Comparison of ENCODE assay signal across 26 mouse cellular contexts in the genomic region with DNA sequence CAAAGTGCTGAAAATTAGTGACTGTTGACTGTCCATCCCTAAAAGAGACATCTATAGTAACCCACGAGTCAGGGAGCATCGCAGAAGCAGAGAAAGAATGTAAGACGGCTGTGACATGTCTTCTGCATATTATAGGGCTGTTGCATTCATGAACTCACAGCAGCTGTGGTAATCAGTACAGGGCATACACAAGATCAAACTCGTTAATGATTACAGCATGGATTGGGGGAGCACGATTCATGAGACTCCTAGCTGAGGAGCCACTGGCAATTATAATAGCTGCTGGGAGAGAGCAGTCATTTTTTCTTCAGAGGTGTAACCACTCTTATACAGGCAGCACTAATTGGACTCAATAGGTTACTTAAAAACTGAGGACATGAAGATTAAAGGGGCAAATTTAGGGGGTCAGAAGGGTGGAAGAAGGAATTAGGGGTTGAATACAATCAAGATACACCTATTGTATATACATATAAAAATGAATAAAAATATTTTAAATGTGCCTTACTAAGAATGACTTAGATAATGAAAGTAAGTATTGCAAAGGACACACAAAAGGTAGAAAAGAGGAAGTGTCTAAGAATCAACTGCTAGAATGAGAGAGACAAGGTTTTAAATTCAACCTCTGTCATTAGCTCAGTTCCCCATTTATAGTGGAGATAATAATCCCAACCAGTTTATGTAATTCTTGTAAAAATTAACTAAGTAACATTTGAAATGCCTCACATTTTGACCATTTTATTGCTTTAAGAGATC.
DNase-seq lines count a peak whose midpoint lies in the region; ATAC-seq and TF ChIP-seq lines count a peak whose summit lies in the region.
"Had no signal": no experiment of that assay in that cellular context is flagged by ENCODE, and none has a peak within 500 bp of the region (broad histone marks: within the 10 kb centered on the region; RNA-seq: fewer than 3 reads in every experiment).

No protein-coding gene starts in this region.

- no peak for TF ChIP-seq CTCF in CH12.LX (conservative IDR thresholded peaks at IDR 0.05 in 1 of 2, IDR thresholded peaks at IDR 0.05 in 1 of 2; ENCODE audit: low read depth in 2 of 2, low read length in 2 of 2)

- no peaks in the 10 kb centered on the region for H3K4me1 ChIP-seq in forebrain, embryonic 14.5 days (ENCODE audit: control insufficient read depth, insufficient read depth, low read length)
- no peaks in the 10 kb centered on the region for H3K4me1 ChIP-seq in forebrain, embryonic 16.5 days (replicated peaks; ENCODE audit: control insufficient read depth, insufficient read depth, low read length)
- H3K4me1 ChIP-seq in CH12.LX (ENCODE audit: control insufficient read depth in 1 of 2, insufficient read depth in 2 of 2), result peaks cover 6 to 20% of the 10 kb centered on the region in 2 experiments; a peak in 3 of 4 replicates
- H3K4me1 ChIP-seq in kidney, embryonic 14.5 days (ENCODE audit: control insufficient read depth, insufficient read depth, low read length), result no peaks in the 10 kb centered on the region
- H3K4me1 ChIP-seq: embryonic facial prominence, embryonic 10.5 days; embryonic facial prominence, embryonic 15.5 days; liver, embryonic 12.5 days; neural tube, embryonic 12.5 days had no signal

- no peak overlapping the region for H3K27ac ChIP-seq in forebrain, embryonic 14.5 days (ENCODE audit: low read depth, low read length)
- H3K27ac ChIP-seq in forebrain, embryonic 16.5 days (ENCODE audit: low read length), result no peak overlapping the region
- no peak overlapping the region for H3K27ac ChIP-seq in CH12.LX (ENCODE audit: insufficient read depth, low read depth)
- no peak overlapping the region for H3K27ac ChIP-seq in kidney, embryonic 14.5 days (ENCODE audit: low read depth, low read length)
- H3K27ac ChIP-seq: embryonic facial prominence, embryonic 10.5 days; embryonic facial prominence, embryonic 15.5 days; forebrain, embryonic 12.5 days; kidney, postnatal 0 days; liver, embryonic 12.5 days; neural tube, embryonic 12.5 days had no signal

- H3K36me3 ChIP-seq in forebrain, embryonic 14.5 days (ENCODE audit: control insufficient read depth, insufficient read depth, low read length), result no peaks in the 10 kb centered on the region
- no peaks in the 10 kb centered on the region for H3K36me3 ChIP-seq in forebrain, embryonic 16.5 days (ENCODE audit: control insufficient read depth, insufficient read depth)
- H3K36me3 ChIP-seq in CH12.LX (replicated peaks in 1 of 2; ENCODE audit: control insufficient read depth in 1 of 2, insufficient read depth in 1 of 2, low read length in 1 of 2), result no peaks in the 10 kb centered on the region
- H3K36me3 ChIP-seq in splenic B cell, adult 2 months (ENCODE audit: control insufficient read depth, insufficient read depth, low read length, poor library complexity, severe bottlenecking), result no peaks in the 10 kb centered on the region
- H3K36me3 ChIP-seq in kidney, embryonic 14.5 days (ENCODE audit: control insufficient read depth, insufficient read depth, low read length), result no peaks in the 10 kb centered on the region
- H3K36me3 ChIP-seq: embryonic facial prominence, embryonic 10.5 days; embryonic facial prominence, embryonic 15.5 days; forebrain, embryonic 12.5 days; liver, embryonic 12.5 days; neural tube, embryonic 12.5 days had no signal

- no peak overlapping the region for H3K4me2 ChIP-seq in forebrain, embryonic 14.5 days (ENCODE audit: low read length)
- no peak overlapping the region for H3K4me2 ChIP-seq in forebrain, embryonic 16.5 days (ENCODE audit: low read length)
- no peak overlapping the region for H3K4me2 ChIP-seq in CH12.LX (ENCODE audit: insufficient read depth, low read depth, poor library complexity, severe bottlenecking)
- H3K4me2 ChIP-seq in kidney, embryonic 14.5 days (replicated peaks; ENCODE audit: low read depth, low read length), result no peak overlapping the region
- H3K4me2 ChIP-seq: embryonic facial prominence, embryonic 15.5 days; forebrain, embryonic 12.5 days; liver, embryonic 12.5 days; neural tube, embryonic 12.5 days had no signal

- no peaks in the 10 kb centered on the region for H3K9me3 ChIP-seq in forebrain, embryonic 14.5 days (replicated peaks; ENCODE audit: control insufficient read depth, low read length)
- no peaks in the 10 kb centered on the region for H3K9me3 ChIP-seq in forebrain, embryonic 16.5 days (ENCODE audit: control insufficient read depth, low read length)
- H3K9me3 ChIP-seq in CH12.LX (replicated peaks; ENCODE audit: low read length), result no peaks in the 10 kb centered on the region
- no peaks in the 10 kb centered on the region for H3K9me3 ChIP-seq in kidney, embryonic 14.5 days (ENCODE audit: control insufficient read depth, low read length)
- H3K9me3 ChIP-seq: embryonic facial prominence, embryonic 10.5 days; embryonic facial prominence, embryonic 15.5 days; forebrain, embryonic 12.5 days; liver, embryonic 12.5 days; neural tube, embryonic 12.5 days had no signal

- no peak overlapping the region for H3K9ac ChIP-seq in forebrain, embryonic 14.5 days (ENCODE audit: low read length)
- no peak overlapping the region for H3K9ac ChIP-seq in forebrain, embryonic 16.5 days (replicated peaks; ENCODE audit: low read depth, low read length)
- no peak overlapping the region for H3K9ac ChIP-seq in CH12.LX (ENCODE audit: insufficient read depth, low read depth)
- no peak overlapping the region for H3K9ac ChIP-seq in kidney, embryonic 14.5 days (ENCODE audit: low read depth, low read length)
- H3K9ac ChIP-seq: embryonic facial prominence, embryonic 15.5 days; forebrain, embryonic 12.5 days; liver, embryonic 12.5 days; liver, postnatal 0 days; neural tube, embryonic 12.5 days had no signal

- H3K27me3 ChIP-seq in forebrain, embryonic 14.5 days (replicated peaks; ENCODE audit: control insufficient read depth, insufficient read depth, low read length), result no peaks in the 10 kb centered on the region
- no peaks in the 10 kb centered on the region for H3K27me3 ChIP-seq in forebrain, embryonic 16.5 days (replicated peaks; ENCODE audit: control insufficient read depth, insufficient read depth, low read length)
- H3K27me3 ChIP-seq in CH12.LX (replicated peaks), result no peaks in the 10 kb centered on the region
- no peaks in the 10 kb centered on the region for H3K27me3 ChIP-seq in splenic B cell, adult 2 months (ENCODE audit: control insufficient read depth, insufficient read depth, low read length, poor library complexity, severe bottlenecking)
- no peaks in the 10 kb centered on the region for H3K27me3 ChIP-seq in kidney, embryonic 14.5 days (ENCODE audit: control insufficient read depth, insufficient read depth, low read length)
- H3K27me3 ChIP-seq: embryonic facial prominence, embryonic 15.5 days; forebrain, embryonic 12.5 days; liver, embryonic 12.5 days; neural tube, embryonic 12.5 days had no signal

- DNase-seq in forebrain, embryonic 14.5 days (ENCODE audit: low spot score), result peak; percentile 26
- peak; percentile 15 for DNase-seq in CH12.LX (ENCODE audit: extremely low read depth)
- peak; percentile 27 for DNase-seq in splenic B cell, adult 2 months (ENCODE audit: low read depth, low spot score)
- no peak for DNase-seq in layer of hippocampus, postnatal 36 days
- DNase-seq: adrenal gland, postnatal 14 days; cerebellum, adult 11-12 months; cerebellum, adult 9-11 months; gastrocnemius, postnatal 25 days; heart, postnatal 14 days; kidney, adult 2 months; kidney, postnatal 4 days; left cerebral cortex, postnatal 4 days; liver, postnatal 0 days; lung, postnatal 36 days; thymus, postnatal 4 days had no signal

- TF ChIP-seq POLR2A in CH12.LX (IDR thresholded peaks at IDR 0.05; ENCODE audit: low read depth, low read length), result no peak

- no peak overlapping the region for H3K4me3 ChIP-seq in forebrain, embryonic 14.5 days (ENCODE audit: low read depth, low read length)
- no peak overlapping the region for H3K4me3 ChIP-seq in forebrain, embryonic 16.5 days (replicated peaks; ENCODE audit: low read length)
- H3K4me3 ChIP-seq in CH12.LX (replicated peaks in 1 of 3; ENCODE audit: low read depth in 2 of 3, low read length in 2 of 3, poor library complexity in 1 of 3), result no peak overlapping the region
- no peak overlapping the region for H3K4me3 ChIP-seq in kidney, embryonic 14.5 days (ENCODE audit: low read length)
- H3K4me3 ChIP-seq: embryonic facial prominence, embryonic 10.5 days; embryonic facial prominence, embryonic 15.5 days; forebrain, embryonic 12.5 days; liver, embryonic 12.5 days; myocyte; neural tube, embryonic 12.5 days had no signal

- 35% methylated on average over 5 of the region's 5 CpGs for WGBS in forebrain, embryonic 14.5 days
- WGBS in forebrain, embryonic 16.5 days, result 26% methylated on average over 5 of the region's 5 CpGs
- 77% methylated on average over 5 of the region's 5 CpGs for WGBS in kidney, embryonic 14.5 days

- no peak for TF ChIP-seq RAD21 in CH12.LX (IDR thresholded peaks at IDR 0.05; ENCODE audit: low read depth, low read length)

- H3K79me2 ChIP-seq in CH12.LX (replicated peaks; ENCODE audit: control insufficient read depth, extremely low read depth, insufficient read depth, poor library complexity, severe bottlenecking), result no peaks in the 10 kb centered on the region

- dilution Hi-C loops in CH12.LX (cut with MboI; ENCODE audit: extremely low pct_ligation_motif_present, extremely low pct_unique_long_range_greater_than_20kb, low sequenced_read_pairs), result no loop called here

- peak; percentile 49; the same call in 1 of the 2 replicates for TF ChIP-seq EP300 in CH12.LX (IDR thresholded peaks at IDR 0.05; ENCODE audit: low read length)

- in situ Hi-C loops in CH12.LX (cut with MboI; ENCODE audit: low pct_ligation_motif_present, low pct_unique_long_range_greater_than_20kb, low sequenced_read_pairs), result no loop called here

- ATAC-seq in forebrain, embryonic 14.5 days, result no peak; the same call in 1 of the 2 replicates
- ATAC-seq in forebrain, embryonic 16.5 days, result no peak
- ATAC-seq in common myeloid progenitor, adult 5-6 weeks (replicated peaks; ENCODE audit: low read depth, poor library complexity, severe bottlenecking), result peak; percentile 86; the same call in 1 of the 2 replicates
- ATAC-seq in kidney, embryonic 14.5 days (ENCODE audit: low FRiP score, low TSS enrichment), result no peak
- ATAC-seq: hindbrain, embryonic 16.5 days; liver, embryonic 12.5 days; liver, postnatal 0 days had no signal

TF ChIP-seq in CH12.LX, 34 proteins besides CTCF, POLR2A, EP300 and RAD21:
- no peak for TF ChIP-seq ELF1 (IDR thresholded peaks at IDR 0.05; ENCODE audit: low read depth, low read length)
TF ChIP-seq in CH12.LX: peak in this region for 0.

Comparison
In these comparisons a context has a peak if more than half of its experiments do, and no peak if none do; other contexts are left out.
1. DNase-seq: peak in forebrain, embryonic 14.5 days (single experiment), CH12.LX (single experiment) and splenic B cell, adult 2 months (single experiment); none in layer of hippocampus, postnatal 36 days (0 of 2).